Mouse (Mus musculus): ENCODE data around the gene Mpc1.
A peak's percentile ranks its signal among the peaks of the same experiment; 100 is the strongest.
"Not testable (repeated sequence)": the region's sequence is repeated elsewhere in the genome, so short reads cannot be mapped to it uniquely, and the experiment has no call there.

Gene Mpc1

GRCm38 (mm10) chr17:8283526-8284253, 986 bp downstream of the Mpc1 start:
- DNase-seq, result peak; percentile 96

GRCm38 (mm10) chr17:8284254-8284661, 1.6 kb downstream of the Mpc1 start:
- no peak for DNase-seq

- no peak for DNase-seq
These were observed 2.4 kb downstream of the Mpc1 start for GRCm38 (mm10) chr17:8285056-8285455.

- DNase-seq, result no peak
These were observed 4.3 kb downstream of the Mpc1 start for GRCm38 (mm10) chr17:8286987-8287386.

GRCm38 (mm10) chr17:8289993-8290679, 7.4 kb downstream of the Mpc1 start:
- no peak for DNase-seq

GRCm38 (mm10) chr17:8290736-8291135, 8.0 kb downstream of the Mpc1 start:
- no peak for DNase-seq

GRCm38 (mm10) chr17:8295825-8296224, 13.1 kb downstream of the Mpc1 start:
- DNase-seq, result no peak

- DNase-seq, result no peak
These were observed 13.7 kb downstream of the Mpc1 start for GRCm38 (mm10) chr17:8296313-8296844.

- no peak for DNase-seq
These were observed 15.0 kb downstream of the Mpc1 start for GRCm38 (mm10) chr17:8297746-8298145.

- DNase-seq, result no peak
These were observed 15.6 kb downstream of the Mpc1 start for GRCm38 (mm10) chr17:8298281-8298680.

- DNase-seq, result no peak
These were observed 16.8 kb downstream of the Mpc1 start for GRCm38 (mm10) chr17:8299524-8299923.

GRCm38 (mm10) chr17:8301515-8301914, 18.8 kb downstream of the Mpc1 start:
- no peak for DNase-seq

- no peak for DNase-seq
These were observed 20.2 kb downstream of the Mpc1 start for GRCm38 (mm10) chr17:8302772-8303438.

GRCm38 (mm10) chr17:8303671-8304070, 21.0 kb downstream of the Mpc1 start:
- no peak for DNase-seq

- no peak for DNase-seq
These were observed 23.1 kb downstream of the Mpc1 start for GRCm38 (mm10) chr17:8305801-8306200.

- peak; percentile 98 for DNase-seq
These were observed 28.3 kb downstream of the Mpc1 start, which contains the start of gene Sft2d1 for GRCm38 (mm10) chr17:8310838-8311614. TSS of gene Sft2d1 (plus strand) at chr17:8311102.

- no peak for DNase-seq
These were observed 29.0 kb downstream of the Mpc1 start for GRCm38 (mm10) chr17:8311751-8312150.

- no peak for DNase-seq
These were observed 31.3 kb downstream of the Mpc1 start for GRCm38 (mm10) chr17:8313976-8314375.

GRCm38 (mm10) chr17:8316251-8316650, 33.5 kb downstream of the Mpc1 start:
- DNase-seq, result no peak

- not testable (repeated sequence) for DNase-seq
These were observed 44.2 kb downstream of the Mpc1 start for GRCm38 (mm10) chr17:8326877-8327276.

GRCm38 (mm10) chr17:8328511-8329174, 45.9 kb downstream of the Mpc1 start:
- DNase-seq, result no peak

GRCm38 (mm10) chr17:8330602-8331001, 47.9 kb downstream of the Mpc1 start:
- no peak for DNase-seq
